41 mouse cellular contexts compared by ENCODE assay signal in genomic region chr11:94269906-94270305, GRCm38 (mm10). TPM values are rescaled to one million over a fixed set of nuclear protein-coding genes. Genes with fewer than 3 reads are reported as not detected.
"Had no signal": no experiment of that assay in that cellular context is flagged by ENCODE, and none has a peak within 500 bp of the region (broad histone marks: within the 10 kb centered on the region; RNA-seq: fewer than 3 reads in every experiment).

No protein-coding gene starts in this region.

- ATAC-seq: liver, embryonic 12.5 days; liver, postnatal 0 days; midbrain, embryonic 13.5 days; midbrain, embryonic 15.5 days; midbrain, embryonic 16.5 days had no signal

- H3K27ac ChIP-seq: left cerebral cortex, adult 2 months; limb, embryonic 10.5 days; limb, embryonic 12.5 days; limb, embryonic 13.5 days; limb, embryonic 15.5 days; liver, embryonic 12.5 days; liver, embryonic 13.5 days; liver, embryonic 14.5 days; liver, embryonic 15.5 days; lung, embryonic 15.5 days; macrophage; midbrain, embryonic 10.5 days; midbrain, embryonic 12.5 days; midbrain, embryonic 13.5 days; midbrain, embryonic 15.5 days; neural tube, embryonic 12.5 days had no signal

- H3K27me3 ChIP-seq: limb, embryonic 12.5 days; limb, embryonic 13.5 days; limb, embryonic 15.5 days; liver, embryonic 12.5 days; liver, embryonic 13.5 days; liver, embryonic 15.5 days; lung, embryonic 15.5 days; midbrain, embryonic 12.5 days; midbrain, embryonic 13.5 days; midbrain, embryonic 15.5 days; neural tube, embryonic 12.5 days had no signal

- H3K9me3 ChIP-seq: limb, embryonic 10.5 days; limb, embryonic 12.5 days; limb, embryonic 13.5 days; limb, embryonic 15.5 days; liver, embryonic 12.5 days; liver, embryonic 13.5 days; liver, embryonic 15.5 days; lung, embryonic 15.5 days; midbrain, embryonic 10.5 days; midbrain, embryonic 12.5 days; midbrain, embryonic 13.5 days; midbrain, embryonic 15.5 days; neural tube, embryonic 12.5 days had no signal

- H3K4me2 ChIP-seq: limb, embryonic 12.5 days; limb, embryonic 13.5 days; limb, embryonic 15.5 days; liver, embryonic 11.5 days; liver, embryonic 12.5 days; liver, embryonic 13.5 days; liver, embryonic 15.5 days; lung, embryonic 14.5 days; lung, embryonic 15.5 days; midbrain, embryonic 11.5 days; midbrain, embryonic 12.5 days; midbrain, embryonic 13.5 days; midbrain, embryonic 15.5 days; neural tube, embryonic 12.5 days had no signal

- H3K4me3 ChIP-seq: left cerebral cortex, adult 2 months; limb, embryonic 10.5 days; limb, embryonic 12.5 days; limb, embryonic 13.5 days; limb, embryonic 15.5 days; liver, embryonic 12.5 days; liver, embryonic 13.5 days; liver, embryonic 15.5 days; lung, embryonic 15.5 days; megakaryocyte, embryonic 14.5 days; midbrain, embryonic 10.5 days; midbrain, embryonic 12.5 days; midbrain, embryonic 13.5 days; midbrain, embryonic 15.5 days; neural tube, embryonic 12.5 days had no signal

- H3K9ac ChIP-seq: limb, embryonic 12.5 days; limb, embryonic 13.5 days; limb, embryonic 15.5 days; liver, embryonic 12.5 days; liver, embryonic 13.5 days; liver, embryonic 14.5 days; liver, embryonic 15.5 days; liver, postnatal 0 days; lung, embryonic 14.5 days; lung, embryonic 15.5 days; midbrain, embryonic 12.5 days; midbrain, embryonic 13.5 days; midbrain, embryonic 15.5 days; neural tube, embryonic 12.5 days had no signal

- DNase-seq: left cerebral cortex, postnatal 4 days; liver; liver, embryonic 13.5 days; liver, postnatal 0 days; lung, adult 18-20 months; lung, adult 2 months; lung, embryonic 14.5 days; lung, postnatal 10 days; lung, postnatal 14 days; lung, postnatal 36 days; midbrain, embryonic 14.5 days had no signal

- H3K36me3 ChIP-seq: limb, embryonic 10.5 days; limb, embryonic 12.5 days; limb, embryonic 13.5 days; limb, embryonic 15.5 days; liver, embryonic 12.5 days; liver, embryonic 13.5 days; liver, embryonic 15.5 days; lung, embryonic 15.5 days; midbrain, embryonic 10.5 days; midbrain, embryonic 12.5 days; midbrain, embryonic 13.5 days; midbrain, embryonic 15.5 days; neural tube, embryonic 12.5 days had no signal

RNA-seq across cellular contexts. Expression of gene Gm21885, which starts 11.8 kb away (rescaled TPM):
- total RNA-seq: left cerebral cortex, adult 2 months; left cerebral cortex, adult 8-10 months; left cerebral cortex, postnatal 10 days; left cerebral cortex, postnatal 14 days; left cerebral cortex, postnatal 25 days; left cerebral cortex, postnatal 36 days; left cerebral cortex, postnatal 4 days; liver, adult 2 months; megakaryocyte progenitor cell, adult 5-6 weeks; megakaryocyte-erythroid progenitor cell, adult 5-6 weeks; midbrain, postnatal 0 days; monocyte, adult 5-6 weeks had no signal
- polyA plus RNA-seq: limb, embryonic 10.5 days; limb, embryonic 12.5 days; liver, embryonic 11.5 days; liver, embryonic 12.5 days; liver, embryonic 13.5 days; liver, embryonic 14.5 days; liver, embryonic 15.5 days; lung, adult 2 months; lung, embryonic 15.5 days; macrophage; midbrain, embryonic 10.5 days; midbrain, embryonic 13.5 days; midbrain, postnatal 0 days; neural tube, embryonic 11.5 days; neural tube, embryonic 12.5 days had no signal

RNA-seq across cellular contexts. Expression of gene Wfikkn2, which starts 24.1 kb away (rescaled TPM):
- total RNA-seq: monocyte, adult 5-6 weeks had no signal
- polyA plus RNA-seq: macrophage had no signal
